Mouse (Mus musculus) adrenal gland, postnatal 36 days (tissue): ENCODE data around the gene Nt5dc2. TPM values are rescaled to one million over a fixed set of nuclear protein-coding genes. Genes with fewer than 3 reads are reported as not detected.
A peak's percentile ranks its signal among the peaks of the same experiment; 100 is the strongest.

Experiments
- DNase-seq, 2 experiments: peaks; one replicate each; pipeline ENCODE4 v3.0.0; 2021; ENCODE audit warnings: mixed read lengths in 1 of 2
- total RNA-seq, 2 experiments: library from RNA; stranded (reverse); gene quantifications; 2 replicates each; pipeline ENCODE4 v1.2.3; 2021

Nt5dc2 gene
- total RNA-seq, 2 experiments from 2014 or later = 24.0 to 29.3 TPM

GRCm38 (mm10) chr14:31134015-31135000 is 3.5 kb downstream of the Nt5dc2 start:
- DNase-seq = no peak

DNA sequence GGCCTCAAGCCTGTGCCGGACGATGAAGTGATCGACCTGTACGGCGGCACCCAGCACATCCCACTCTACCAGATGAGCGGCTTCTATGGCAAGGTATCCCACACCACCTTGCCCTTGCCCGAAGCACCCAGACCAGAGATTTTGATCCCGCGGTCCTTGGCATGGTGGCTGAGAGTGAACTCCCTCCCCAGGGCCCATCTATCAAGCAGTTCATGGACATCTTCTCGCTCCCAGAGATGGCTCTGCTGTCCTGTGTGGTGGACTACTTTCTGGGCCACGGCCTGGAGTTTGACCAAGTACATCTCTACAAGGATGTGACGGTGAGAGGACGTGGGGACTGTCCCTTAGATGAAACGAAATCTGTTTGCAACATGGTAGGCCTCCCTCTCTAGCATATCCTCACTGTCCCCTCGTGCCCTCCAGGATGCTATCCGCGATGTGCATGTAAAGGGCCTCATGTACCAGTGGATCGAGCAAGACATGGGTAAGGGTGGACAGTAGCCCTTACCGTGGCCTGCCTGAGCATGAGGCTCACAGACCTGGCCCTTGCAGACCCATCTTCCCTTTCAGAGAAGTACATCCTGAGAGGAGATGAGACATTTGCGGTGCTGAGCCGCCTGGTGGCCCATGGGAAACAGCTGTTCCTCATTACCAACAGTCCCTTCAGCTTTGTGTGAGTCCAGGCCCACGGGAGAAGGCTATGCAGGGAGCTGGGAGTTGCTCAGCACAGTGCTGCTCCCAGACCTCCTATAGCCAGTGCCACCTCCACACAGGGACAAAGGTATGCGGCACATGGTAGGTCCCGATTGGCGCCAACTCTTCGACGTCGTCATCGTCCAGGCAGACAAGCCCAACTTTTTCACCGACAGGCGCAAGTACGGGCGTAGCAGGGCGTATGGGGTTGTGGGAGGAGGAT is 4.9 kb downstream of the Nt5dc2 start:
- DNase-seq = no peak

DNA sequence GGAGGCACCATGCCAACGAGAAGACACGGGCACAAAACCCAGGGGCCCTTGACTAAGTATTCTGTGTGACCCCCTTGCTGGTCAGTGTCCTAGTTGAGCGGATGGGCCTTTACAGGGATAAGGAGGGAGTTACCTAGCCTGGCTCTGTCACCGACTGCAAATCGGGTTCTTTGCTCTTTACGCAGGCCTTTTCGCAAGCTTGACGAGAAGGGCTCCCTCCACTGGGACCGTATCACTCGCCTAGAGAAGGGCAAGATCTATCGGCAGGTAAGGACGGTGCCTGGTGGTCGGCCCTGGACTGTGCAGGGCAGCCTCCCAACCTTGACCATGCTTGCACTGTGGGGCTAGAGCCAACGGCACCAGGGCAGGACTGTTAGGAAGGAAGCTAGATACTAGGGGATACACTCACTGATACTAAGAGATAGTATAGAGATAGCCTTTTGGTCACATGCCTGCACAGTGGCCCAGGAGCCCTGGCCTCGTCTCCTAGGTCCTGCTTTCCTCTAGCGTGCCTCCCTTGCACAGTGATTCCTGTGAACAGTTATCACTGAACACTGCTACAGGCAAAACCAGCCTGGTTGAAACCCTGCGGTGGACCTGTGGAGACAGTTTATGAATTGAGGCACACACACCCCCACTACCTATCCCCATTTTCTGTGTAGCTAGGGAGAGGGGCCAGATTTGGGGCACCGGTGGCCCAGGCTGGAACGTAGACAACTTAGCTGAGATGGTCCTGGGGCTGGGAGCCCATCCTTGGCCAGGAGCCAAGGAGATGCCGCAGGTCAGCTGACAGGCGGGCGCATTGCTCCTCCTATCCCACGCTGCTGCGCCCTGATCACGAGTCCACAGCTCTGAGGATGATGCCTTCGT is 5.8 kb downstream of the Nt5dc2 start:
- no peak for DNase-seq

DNA sequence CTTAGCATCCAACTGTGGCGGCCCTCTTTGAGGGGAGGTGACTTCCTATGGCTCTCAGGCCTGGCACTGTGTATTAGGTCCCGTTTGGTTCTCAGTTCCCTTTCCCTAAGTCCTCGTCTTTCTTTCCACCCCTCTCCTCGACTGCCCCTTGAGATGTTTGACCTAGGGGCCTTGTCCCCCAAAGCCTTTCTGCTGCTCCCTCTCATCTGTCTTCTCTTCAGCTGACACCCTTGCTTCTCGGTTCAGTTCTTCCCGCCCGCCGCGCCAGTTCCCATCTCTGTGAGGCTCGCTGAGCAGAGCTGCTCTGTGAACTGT is 6.4 kb downstream of the Nt5dc2 start:
- no peak for DNase-seq

DNA sequence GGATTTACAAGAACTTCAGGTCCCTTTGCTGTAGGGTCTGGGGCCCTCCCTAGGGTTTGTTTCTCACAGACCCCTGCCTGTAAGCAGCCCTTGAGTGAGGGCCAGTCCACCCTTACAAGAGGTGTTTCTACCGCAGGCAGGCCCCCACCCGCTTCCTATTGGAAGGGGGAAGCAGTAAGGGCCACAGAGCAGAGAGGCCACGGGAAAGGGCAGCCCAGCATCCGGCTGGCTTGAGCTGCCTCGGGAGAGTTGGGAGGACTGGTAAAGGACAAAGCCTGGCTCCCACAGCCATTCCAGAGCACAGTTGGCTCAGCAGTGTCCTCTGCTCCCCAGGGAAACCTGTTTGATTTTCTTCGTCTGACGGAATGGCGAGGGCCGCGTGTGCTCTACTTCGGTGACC is 6.9 kb downstream of the Nt5dc2 start:
- DNase-seq = peak; percentile 45 to 66

- DNase-seq = no peak
Measured at GRCm38 (mm10) chr14:31138219-31138896, 7.5 kb downstream of the Nt5dc2 start.

DNA sequence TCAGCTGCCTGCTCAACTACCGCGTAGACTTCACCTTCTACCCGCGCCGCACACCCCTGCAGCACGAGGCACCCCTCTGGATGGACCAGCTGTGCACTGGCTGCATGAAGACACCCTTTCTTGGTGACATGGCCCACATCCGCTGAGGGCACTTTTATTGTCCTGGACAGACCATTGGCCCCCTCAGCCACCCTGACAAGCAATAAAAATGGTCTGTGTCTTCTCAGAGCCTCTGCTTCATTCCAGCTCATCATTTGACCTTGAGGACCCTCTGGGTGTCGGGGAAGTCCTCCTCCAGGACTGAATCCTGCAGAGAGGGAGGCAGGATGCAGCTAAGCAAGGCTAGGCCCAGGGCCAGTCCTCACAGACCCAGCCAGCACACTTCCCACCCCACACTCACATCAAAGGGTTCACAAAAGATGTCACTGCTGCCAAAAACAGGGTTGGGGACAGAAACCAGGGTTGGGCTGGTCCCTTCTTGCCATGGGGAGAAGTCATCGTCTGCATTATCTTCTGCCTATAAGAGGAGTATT is 8.1 kb downstream of the Nt5dc2 start:
- DNase-seq = no peak

GRCm38 (mm10) chr14:31139666-31140065 is 8.8 kb downstream of the Nt5dc2 start:
- no peak for DNase-seq

DNA sequence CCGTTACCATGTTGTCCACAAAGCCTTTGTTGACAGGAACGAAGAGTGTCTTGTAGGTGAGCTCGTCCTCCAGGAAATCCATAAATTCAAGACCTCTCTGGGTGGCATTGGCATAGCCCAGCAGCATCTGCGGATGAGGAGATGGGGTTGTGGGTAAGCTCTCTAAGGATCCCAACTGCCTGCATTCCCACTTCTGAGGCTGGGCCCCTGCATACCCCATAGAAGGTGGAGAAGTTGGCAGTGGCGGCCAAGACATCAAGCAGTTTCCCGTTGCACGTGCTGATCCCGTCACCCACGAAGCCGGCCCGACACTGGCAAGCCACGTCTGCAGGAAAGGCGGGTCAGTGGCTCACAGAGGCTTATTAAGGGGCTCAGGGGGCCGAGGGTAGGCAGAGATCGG is 9.3 kb downstream of the Nt5dc2 start:
- no peak for DNase-seq

- no peak for DNase-seq
Measured at GRCm38 (mm10) chr14:31141011-31141410, 10.2 kb downstream of the Nt5dc2 start.

- no peak for DNase-seq
Measured at GRCm38 (mm10) chr14:31145694-31146093, 14.8 kb downstream of the Nt5dc2 start.

GRCm38 (mm10) chr14:31160196-31161150 is 29.6 kb downstream of the Nt5dc2 start:
- DNase-seq = no peak

DNA sequence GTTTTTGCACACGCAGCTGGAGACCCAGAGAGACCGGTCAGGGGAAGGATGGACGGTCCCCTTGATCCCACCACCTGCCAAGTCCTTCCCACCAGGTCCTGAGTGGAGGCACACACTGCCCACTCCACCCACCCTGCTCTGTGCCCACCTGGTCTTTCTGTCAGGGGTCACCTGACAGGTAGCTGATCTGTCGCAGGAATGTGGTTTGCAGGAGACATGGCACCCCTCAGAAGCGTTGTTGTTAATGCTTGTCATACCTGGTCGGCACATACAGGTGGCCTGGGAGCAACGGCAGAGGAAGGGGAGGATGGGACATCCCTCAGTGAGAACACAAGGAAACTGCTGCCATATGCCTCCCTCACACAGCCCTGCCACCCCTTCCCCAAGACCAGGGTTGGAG is 30.3 kb downstream of the Nt5dc2 start:
- DNase-seq = no peak

GRCm38 (mm10) chr14:31161638-31162037 is 30.8 kb downstream of the Nt5dc2 start:
- DNase-seq = no peak

DNA sequence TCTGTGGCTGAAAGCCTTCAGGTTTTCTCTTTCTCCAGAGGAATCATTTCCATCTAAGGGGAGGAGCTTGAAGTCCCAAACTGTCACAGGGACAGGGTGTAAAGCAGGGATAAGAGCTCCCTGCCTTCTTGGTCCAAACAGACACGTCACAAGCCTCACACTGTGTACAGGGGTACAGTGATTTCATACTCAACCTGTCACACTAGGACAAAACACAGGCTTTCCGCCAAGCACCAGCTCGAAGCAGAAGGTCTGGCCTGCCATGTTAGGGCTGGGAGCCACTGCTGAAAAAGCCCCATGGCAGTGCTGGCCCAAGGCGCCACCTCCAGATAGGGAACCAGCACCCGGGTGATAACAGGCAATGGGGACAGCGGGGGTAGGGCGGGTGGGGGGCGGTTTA is 33.2 kb downstream of the Nt5dc2 start:
- no peak for DNase-seq

DNA sequence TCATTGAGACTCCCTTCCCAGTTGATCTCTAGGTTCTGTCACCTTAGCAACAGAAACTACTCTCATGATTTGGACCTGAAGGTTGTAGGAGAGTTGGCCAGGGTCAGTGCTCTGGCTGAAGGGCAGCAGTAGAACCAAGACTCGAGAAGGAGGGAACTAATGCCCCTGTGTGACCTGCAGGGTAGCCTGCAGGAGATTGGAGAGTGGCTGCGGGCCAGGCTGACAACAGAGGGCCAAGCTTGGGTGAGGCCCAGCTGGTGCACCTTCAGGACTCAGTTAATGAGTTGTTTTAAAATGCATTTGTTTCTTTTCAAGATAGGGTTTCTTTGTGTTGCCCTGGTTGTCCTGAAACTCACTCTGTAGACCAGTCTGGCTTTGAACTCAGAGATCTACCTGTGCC is 34.2 kb downstream of the Nt5dc2 start:
- DNase-seq = peak in 1 of 2 experiments; percentile 44

DNA sequence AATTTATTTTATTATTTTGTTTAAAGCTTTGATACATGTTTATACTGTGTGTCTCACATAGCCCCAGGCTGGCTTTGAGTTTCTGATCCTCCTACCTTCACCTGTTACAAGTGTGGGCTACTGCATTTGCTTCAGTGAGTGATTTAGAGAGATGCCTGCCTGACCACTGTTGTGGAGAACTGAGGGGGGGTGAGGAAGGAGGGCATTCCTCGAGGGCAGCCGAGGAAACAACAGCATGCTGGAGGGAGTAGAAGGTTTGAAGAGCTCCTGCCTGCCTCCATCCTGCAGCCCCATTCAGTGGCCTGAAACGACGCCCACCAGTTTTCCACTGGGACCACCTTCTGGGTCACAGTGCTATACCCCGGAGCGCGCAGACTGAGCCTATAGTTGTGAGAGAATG is 34.6 kb downstream of the Nt5dc2 start:
- no peak for DNase-seq

- peak; percentile 29 to 36 for DNase-seq
Measured at GRCm38 (mm10) chr14:31165991-31166630, 35.3 kb downstream of the Nt5dc2 start.

GRCm38 (mm10) chr14:31166827-31167226 is 36.0 kb downstream of the Nt5dc2 start:
- no peak for DNase-seq
